In the genomic region with DNA sequence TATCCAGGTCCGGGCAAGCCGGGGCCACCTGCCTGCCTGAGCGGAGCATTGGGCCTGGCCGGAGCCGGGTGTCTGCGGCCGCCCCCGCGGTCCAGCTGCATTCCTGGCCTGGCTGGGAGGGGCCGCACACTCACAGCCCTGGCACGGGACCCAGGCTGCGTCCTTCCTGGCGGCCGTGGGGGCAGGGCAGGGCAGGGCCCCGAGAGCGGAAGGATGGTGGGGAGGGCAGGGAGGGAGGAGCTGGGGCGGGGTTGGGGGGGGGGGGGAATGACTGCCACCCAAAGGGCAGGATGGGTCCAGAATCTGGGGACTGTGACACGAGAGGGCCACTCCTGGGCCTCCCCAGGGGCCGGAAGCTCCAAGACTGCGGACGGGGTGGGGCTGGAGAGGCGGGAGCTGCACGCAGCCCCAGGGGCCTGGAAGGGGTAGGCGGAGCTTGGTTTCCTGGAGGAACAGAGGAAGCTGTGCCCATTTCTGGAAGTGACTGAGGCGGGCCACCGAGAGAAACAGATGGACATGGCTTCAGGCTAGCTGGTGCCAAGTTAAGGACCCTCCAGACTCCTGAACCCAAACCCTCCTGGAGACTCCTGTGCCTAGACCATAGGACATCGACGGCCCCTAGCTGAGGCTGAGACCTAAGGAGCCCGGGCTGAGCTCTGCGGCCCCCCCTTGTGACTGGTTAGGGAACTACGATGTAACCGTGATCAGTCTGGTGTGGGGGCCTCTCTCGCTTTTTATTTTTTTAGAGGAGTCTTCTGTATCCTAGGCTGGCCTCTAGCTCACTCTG, we compare ENCODE assay signal across 8 mouse cellular contexts. TPM values are rescaled to one million over a fixed set of nuclear protein-coding genes. Genes with fewer than 3 reads are reported as not detected.
A peak's percentile ranks its signal among the peaks of the same experiment; 100 is the strongest.
DNase-seq lines count a peak whose midpoint lies in the region; ATAC-seq and TF ChIP-seq lines count a peak whose summit lies in the region.

No protein-coding gene starts in this region.

- peak overlapping the region; percentile 64; the same call in 1 of the 2 replicates for H3K9ac ChIP-seq in hindbrain, embryonic 13.5 days

- peak overlapping the region; percentile 58 for H3K27ac ChIP-seq in hindbrain, embryonic 13.5 days

- peak overlapping the region; percentile 48 for H3K4me2 ChIP-seq in hindbrain, embryonic 13.5 days

- POLR2A ChIA-PET in Patski (lab: Charles Lee), result interaction anchor here (1.7 to 3.2 kb wide), 3 partner anchors 10 to 17 kb away, joined by 4 to 20 read pairs (median 5); no protein-coding TSS in a partner anchor

- peaks cover 26% of the 10 kb centered on the region for H3K4me1 ChIP-seq in hindbrain, embryonic 13.5 days (replicated peaks)

- no peaks in the 10 kb centered on the region for H3K9me3 ChIP-seq in hindbrain, embryonic 13.5 days

- in situ Hi-C loops in Patski (cut with MboI; ENCODE audit: low pct_unique_long_range_greater_than_20kb), result loop anchor here (25.0 kb wide), 1 partner anchor 303 kb away; a partner anchor contains a TSS

- CTCF ChIA-PET in Patski (lab: Charles Lee), result interaction anchor here (0.6 to 2.7 kb wide), 13 partner anchors 10 to 54 kb away, joined by 3 to 21 read pairs (median 6); a partner anchor contains a TSS

- H3K27me3 ChIP-seq in Patski, result no peaks in the 10 kb centered on the region
- peaks cover 12% of the 10 kb centered on the region for H3K27me3 ChIP-seq in hindbrain, embryonic 13.5 days

- no peak for TF ChIP-seq CTCF in Patski (IDR thresholded peaks at IDR 0.05)

- peak overlapping the region; percentile 28 for H3K4me3 ChIP-seq in hindbrain, embryonic 13.5 days

- WGBS in hindbrain, embryonic 13.5 days, result 3% methylated on average over 27 of the region's 33 CpGs

- peak; percentile 64 for DNase-seq in Patski (ENCODE audit: low read depth, low spot score)
- peak; percentile 94 to 97 for DNase-seq in cerebellum, postnatal 25 days
- peak; percentile 67 to 76 for DNase-seq in frontal cortex, postnatal 14 days (ENCODE audit: low spot score in 2 of 2)
- peak; percentile 84 to 87 for DNase-seq in layer of hippocampus, postnatal 36 days
- DNase-seq in lung, postnatal 25 days (ENCODE audit: low spot score), result peak; percentile 97
- DNase-seq in retina, embryonic 14.5 days (ENCODE audit: low spot score), result peak; percentile 79
- DNase-seq in urinary bladder, adult 18-20 months (ENCODE audit: low spot score in 2 of 2), result peak; percentile 92 to 95

- ATAC-seq in Patski, result peak; percentile 75
- 0 out of 2 replicates have a peak, but pooled peaks have one; percentile 11 for ATAC-seq in hindbrain, embryonic 13.5 days (ENCODE audit: low FRiP score)

- H3K36me3 ChIP-seq in hindbrain, embryonic 13.5 days, result no peaks in the 10 kb centered on the region

RNA-seq across cellular contexts. Expression of a gene that starts 4.0 kb away (rescaled TPM):
- polyA plus RNA-seq in Patski (2021), result 27.6 TPM
- 10.7 and 11.8 TPM in 2 replicates for polyA plus RNA-seq in hindbrain, embryonic 13.5 days (2015; fragmentation: Nextera tagmentation; extraction: Ambion mirVana)
- 1 to 10 TPM; 6.4 to 7.0 TPM for total RNA-seq in layer of hippocampus, postnatal 36 days (2021)

RNA-seq across cellular contexts. Expression of a gene that starts 8.4 kb away (rescaled TPM):
- polyA plus RNA-seq in Patski (2021), result 4.4 TPM
- polyA plus RNA-seq in hindbrain, embryonic 13.5 days (2015; fragmentation: Nextera tagmentation; extraction: Ambion mirVana), result 1.4 and 1.5 TPM in 2 replicates
- total RNA-seq in layer of hippocampus, postnatal 36 days (2021), result under 1 TPM; 0.15 to 0.40 TPM

RNA-seq across cellular contexts. Expression of a gene that starts 17.2 kb away (rescaled TPM):
- 9.1 TPM for polyA plus RNA-seq in Patski (2021)
- polyA plus RNA-seq in hindbrain, embryonic 13.5 days (2015; fragmentation: Nextera tagmentation; extraction: Ambion mirVana), result 13.0 and 13.4 TPM in 2 replicates
- 1 to 10 TPM; 2.7 to 4.0 TPM for total RNA-seq in layer of hippocampus, postnatal 36 days (2021)

RNA-seq across cellular contexts. Expression of a gene that starts 32.3 kb away (rescaled TPM):
- 0.95 TPM for polyA plus RNA-seq in Patski (2021)
- 0.77 and 0.79 TPM in 2 replicates for polyA plus RNA-seq in hindbrain, embryonic 13.5 days (2015; fragmentation: Nextera tagmentation; extraction: Ambion mirVana)
- total RNA-seq in layer of hippocampus, postnatal 36 days (2021), result not detected

RNA-seq across cellular contexts. Expression of a gene that starts 43.0 kb away (rescaled TPM):
- 20.3 TPM for polyA plus RNA-seq in Patski (2021)
- polyA plus RNA-seq in hindbrain, embryonic 13.5 days (2015; fragmentation: Nextera tagmentation; extraction: Ambion mirVana), result 18.7 and 19.3 TPM in 2 replicates
- 10 to 100 TPM; 16.0 to 20.0 TPM for total RNA-seq in layer of hippocampus, postnatal 36 days (2021)

Comparison
In these comparisons a context has a peak if more than half of its experiments do, and no peak if none do; other contexts are left out.
1. Peak in every context shown above with its lines: DNase-seq, ATAC-seq, H3K4me3 ChIP-seq and H3K27ac ChIP-seq.